Mouse (Mus musculus) brain, embryonic 14.5 days (tissue): ENCODE measurements around the gene Zkscan16.

Experiments used
- CTCF ChIP-seq: fragments of 200-500 bp; IDR thresholded peaks from 2 replicates; pipeline ENCODE4 v1.5.1; 2012; ENCODE audit warnings: inconsistent platforms, mild to moderate bottlenecking, moderate library complexity, borderline replicate concordance; ENCODE audit not compliant: insufficient read depth, insufficient read length; ENCODE audit errors: extremely low read depth
- POLR2A ChIP-seq: fragments of 200-500 bp; IDR thresholded peaks from 2 replicates; pipeline ENCODE4 v1.6.1; 2012; ENCODE audit warnings: mild to moderate bottlenecking, inconsistent platforms, borderline replicate concordance; ENCODE audit not compliant: poor library complexity, insufficient read depth, insufficient read length, severe bottlenecking; ENCODE audit errors: extremely low read depth

GRCm38 (mm10) chr4:58963271-58963670, 19.8 kb downstream of the Zkscan16 start:
- TF ChIP-seq CTCF (no peak), POLR2A (no peak)
